Mouse (Mus musculus) retina, adult 2 months (tissue): Measurements from ENCODE around the gene Fancg.

ENCODE experiments used
- DNase-seq: peaks from one replicate; pipeline ENCODE4 v3.0.0-alpha.2; 2012; ENCODE audit warnings: low read depth, low spot score

Fancg gene

DNA sequence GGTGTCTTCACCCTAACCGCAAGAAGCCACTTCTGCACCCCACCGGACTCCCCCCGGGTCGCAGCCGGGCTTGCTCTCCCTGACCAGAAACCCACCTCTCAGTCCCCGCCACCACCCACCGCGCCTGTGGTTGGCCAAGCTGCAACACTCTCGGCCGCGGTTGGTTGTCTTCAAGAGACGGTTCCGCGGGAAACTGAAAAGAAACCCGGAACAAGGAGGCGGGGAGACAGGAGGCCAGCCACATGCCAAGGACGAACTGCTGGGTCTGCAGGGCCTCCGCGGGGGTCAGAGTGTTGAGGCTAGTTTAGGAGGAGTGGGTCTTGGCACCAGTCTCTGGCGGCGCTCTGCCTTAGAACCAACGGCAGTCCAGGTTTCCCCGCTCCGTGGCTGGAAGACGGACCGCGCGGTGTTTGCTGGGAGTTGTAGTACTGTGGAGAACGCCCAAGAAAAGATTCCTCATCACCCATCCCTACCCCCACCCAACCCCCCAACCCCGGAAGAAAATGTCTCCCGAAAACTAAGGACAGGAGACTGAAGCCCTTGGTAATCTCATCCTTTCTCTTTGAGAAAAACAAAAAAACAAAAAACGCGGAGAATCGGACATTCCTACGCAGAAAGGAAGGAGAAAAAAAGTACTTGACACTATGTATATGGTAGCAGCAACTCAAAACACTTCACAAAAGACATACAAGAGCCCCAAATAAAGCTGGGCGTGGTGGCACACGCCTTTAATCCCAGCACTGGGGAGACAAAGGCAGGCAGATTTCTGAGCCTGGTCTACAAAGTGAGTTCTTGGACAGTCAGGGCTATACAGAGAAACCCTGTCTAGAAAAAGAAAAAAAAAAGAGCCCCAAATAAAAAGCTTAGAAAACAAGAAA lies at the start of gene Fancg:
TSS of gene Fancg (minus strand) at position 346 of the 878 bp plus-strand sequence.
- DNase-seq = no peak

DNA sequence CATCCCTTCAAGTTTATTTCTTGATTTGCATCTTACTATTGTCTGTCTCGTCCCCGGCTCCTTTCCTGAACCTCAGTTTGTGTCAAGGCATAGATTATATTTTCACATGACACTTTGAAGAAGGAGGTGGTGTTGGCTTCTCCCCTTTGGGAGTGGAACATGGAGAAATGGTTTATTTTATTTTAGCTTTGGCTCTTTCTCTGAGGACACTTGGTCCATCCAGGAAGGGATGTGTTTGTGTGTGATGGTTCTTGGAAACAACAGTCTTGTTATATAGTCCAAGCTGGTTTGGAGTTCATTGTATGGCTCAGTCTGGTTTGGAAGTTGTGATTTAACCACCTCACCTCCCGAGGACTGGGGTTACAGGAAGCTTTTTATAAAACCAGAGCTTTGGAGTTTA lies 49.4 kb upstream of the Fancg start:
- DNase-seq = no peak

DNA sequence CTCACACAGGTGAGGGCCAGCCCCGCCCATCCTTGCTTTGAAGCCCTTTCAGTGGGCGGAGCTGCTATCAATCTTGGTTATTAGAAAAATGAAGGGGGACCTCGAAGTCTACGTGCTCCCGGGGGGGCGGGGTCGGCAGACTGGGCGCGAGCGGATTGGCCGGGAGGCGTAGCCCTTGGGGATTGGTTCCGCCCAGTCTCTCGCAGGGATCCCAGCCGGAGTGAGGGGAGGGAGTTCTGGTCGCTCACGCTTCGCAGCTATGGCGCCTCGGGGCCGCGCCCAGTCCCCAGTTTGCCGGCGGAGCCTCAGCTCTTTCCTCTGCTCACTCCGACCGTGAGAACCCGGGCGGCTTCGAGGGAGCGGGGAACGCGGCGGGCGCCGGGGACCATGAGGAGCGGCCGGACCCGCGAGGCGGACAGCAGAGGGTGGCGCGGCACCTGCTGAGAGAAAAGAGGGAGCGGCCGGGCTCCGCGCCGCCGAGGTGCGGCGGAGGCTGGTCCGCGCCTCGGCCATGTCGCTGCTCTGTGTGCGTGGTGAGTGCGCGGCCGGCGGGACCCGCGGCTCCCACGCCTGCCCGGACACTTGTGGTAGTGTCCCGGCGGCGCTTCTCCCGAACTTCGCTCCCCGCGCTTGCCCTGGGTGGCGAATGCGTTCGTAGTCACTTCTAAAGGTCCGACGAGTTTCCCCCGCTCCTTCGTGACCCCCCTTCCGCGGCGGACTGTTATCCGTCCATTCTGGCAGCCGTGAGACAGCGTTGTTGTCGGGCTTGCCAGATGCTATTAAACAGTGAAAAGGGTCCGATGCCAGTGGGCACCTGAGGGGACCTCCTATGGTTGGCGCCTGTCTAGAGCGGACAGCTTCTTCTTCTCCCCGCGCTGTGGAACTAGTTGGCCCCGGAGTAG lies 48.7 kb upstream of the Fancg start, which contains the start of gene Unc13b:
TSS of gene Unc13b (plus strand) at position 201 of the 902 bp plus-strand sequence.
- DNase-seq = peak; percentile 86

DNA sequence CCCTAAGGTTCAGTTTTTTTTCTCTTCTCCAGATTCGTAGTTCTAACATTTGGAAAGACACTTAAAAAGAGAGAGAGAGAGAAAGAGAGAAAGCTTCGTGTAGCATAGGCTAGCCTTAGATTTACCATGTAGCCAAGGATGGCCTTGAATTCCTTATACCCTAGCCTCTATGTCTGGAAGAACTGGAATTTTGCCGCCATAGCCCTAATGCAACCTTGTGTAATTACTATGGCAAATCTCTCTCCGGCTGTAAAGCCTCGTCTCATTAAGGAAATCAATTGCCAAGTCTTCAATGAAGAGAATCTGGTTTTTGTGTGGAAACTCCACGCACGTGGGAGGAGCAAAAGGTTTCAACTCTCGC lies 48.1 kb upstream of the Fancg start:
- no peak for DNase-seq

DNA sequence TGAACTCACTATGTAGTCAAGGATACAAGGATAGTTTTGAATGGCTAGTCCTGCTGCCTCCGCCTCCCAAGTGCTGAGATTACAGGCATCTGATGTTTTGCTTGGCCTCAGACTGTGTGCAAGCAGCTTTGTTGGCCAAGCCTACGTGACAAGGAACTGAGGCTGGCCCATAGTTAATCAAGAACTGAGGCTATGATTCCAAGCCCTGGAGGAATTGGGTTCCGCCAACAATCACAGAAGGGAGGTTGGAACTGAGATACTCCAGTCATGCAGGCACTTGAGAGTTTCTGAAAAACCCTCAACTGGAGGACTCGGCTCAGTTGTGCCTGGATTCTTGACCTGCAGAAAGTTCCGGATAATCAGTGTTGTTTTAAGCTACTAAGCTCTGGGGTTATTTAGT lies 47.3 kb upstream of the Fancg start:
- no peak for DNase-seq

DNA sequence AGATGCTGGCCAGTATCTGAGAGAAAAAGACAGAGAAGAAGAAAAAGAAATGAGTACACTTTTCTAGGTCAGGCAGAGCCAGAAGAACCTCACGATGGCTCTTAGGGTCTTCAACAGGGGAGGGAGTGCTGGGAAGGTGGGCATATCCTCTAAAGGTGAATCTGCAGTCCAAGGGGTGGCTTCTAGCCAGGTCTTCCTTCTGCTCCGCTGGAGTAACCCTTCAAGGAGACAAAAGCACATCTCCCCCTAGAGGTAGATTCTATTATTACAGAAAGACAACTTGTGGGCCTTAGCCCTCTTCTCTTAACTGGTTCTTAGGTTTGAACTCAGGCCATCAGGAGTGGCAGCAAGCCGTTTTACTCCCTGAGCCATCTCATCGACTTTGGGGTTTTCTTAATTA lies 42.3 kb upstream of the Fancg start:
- DNase-seq = no peak

DNA sequence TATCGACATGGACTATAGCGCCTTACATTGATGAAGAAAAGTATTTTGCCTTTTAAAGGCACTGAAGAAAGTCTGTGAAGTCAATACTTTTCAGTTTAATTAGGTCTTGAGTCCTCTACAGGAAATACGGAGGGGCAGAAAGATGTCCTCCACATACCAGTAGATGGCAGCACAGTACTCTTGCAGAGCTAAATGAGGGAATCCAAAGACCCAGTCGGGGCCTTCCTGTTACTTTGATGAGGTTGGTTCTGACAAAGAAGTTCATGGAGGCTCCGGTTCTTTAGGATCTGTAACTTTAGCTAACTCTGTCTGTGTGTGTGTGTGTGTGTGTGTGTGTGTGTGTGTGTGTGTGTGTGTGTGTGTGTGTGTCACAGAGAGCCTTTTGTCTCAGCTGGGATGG lies 36.9 kb upstream of the Fancg start:
- DNase-seq = no peak

DNA sequence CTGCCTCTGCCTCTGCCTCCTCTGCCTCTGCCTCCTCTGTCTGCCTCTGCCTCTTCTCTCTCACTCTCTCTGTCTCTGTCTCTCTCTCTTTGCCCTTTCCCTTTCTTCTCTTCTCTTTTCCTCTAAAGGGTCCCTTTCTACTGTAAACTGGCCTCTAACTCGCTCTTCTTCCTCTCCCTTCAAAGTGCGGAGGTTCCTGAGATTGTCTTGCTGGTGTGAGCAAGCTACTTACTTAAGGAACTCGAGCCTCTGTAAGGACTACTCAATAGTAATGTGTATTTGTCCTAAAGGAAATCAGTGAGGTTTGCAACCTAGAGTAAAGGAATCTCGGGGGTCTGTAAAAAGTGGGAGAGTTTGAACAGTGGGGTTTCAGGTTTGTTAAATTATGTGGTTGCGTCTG lies 36.3 kb upstream of the Fancg start:
- DNase-seq = no peak

DNA sequence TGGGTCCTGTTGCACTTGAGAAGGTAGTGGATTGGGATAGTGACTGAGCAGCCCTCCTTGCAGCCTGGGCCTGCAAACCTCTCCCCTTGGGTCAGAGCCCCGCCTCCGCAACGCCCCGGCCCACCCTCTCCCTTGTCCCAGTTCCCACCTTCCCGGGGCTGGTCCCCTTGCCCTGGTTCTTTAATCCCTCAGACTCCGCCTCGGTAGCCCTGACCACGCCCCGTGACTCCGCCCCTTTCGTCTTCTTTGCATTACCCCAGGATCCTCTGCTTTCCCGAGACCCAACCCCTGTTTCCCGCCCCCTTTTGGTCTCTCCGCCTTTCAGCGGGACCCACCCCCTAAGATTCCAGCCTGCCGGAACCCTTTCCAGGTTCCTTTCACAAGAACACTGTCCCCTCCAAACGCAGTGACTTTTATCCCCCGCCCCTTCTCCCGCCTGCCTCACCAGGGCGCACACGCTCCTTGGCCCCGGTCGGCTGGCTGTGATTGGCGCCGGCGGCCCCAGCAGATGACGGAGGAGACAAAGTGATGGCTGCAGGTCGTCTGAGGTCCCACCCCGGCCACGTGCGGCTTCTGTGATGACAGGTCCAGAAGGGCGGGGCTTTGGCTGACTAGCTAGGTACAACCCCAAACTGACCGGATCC lies 35.5 kb upstream of the Fancg start, which contains the start of gene Fam214b:
TSS of gene Fam214b (minus strand) at position 562 of the 644 bp plus-strand sequence.
- peak; percentile 85 for DNase-seq

DNA sequence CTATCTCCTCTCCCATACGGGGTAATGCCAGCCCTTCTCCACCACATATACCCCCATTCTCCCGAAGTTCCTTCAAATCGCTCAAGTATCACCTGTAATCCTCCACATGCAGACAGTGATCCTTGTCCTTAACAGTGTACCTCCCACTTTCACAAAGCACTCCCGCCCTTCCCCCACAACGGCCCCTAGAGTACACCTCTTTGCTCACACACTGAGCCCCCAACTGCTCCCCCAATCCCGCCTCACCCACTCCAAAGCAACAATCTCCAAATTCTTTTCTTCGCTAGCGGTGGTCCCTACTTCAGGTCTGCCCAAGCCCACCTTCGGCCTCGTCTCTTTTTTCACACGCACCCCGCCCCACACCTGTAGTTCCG lies 35.0 kb upstream of the Fancg start:
- no peak for DNase-seq

DNA sequence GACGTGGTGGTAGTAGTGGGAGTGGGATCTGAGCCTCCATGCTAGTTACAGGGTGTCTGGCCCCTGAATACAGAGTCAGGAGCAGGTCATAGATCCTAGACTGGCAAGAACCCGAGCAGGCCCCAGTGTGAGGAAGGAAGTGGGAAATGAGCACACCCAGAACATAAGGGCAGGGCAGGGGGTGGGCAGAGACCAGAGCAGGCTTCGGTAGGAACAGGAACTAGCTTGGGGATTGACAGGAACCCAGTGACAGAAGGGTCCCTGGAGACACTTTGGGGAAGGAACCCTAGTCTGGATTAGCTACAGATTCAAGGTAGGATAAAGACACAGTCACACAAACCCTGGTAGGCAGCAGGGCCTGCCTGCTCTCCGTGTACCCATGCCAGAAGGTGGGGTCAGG lies 34.4 kb upstream of the Fancg start:
- DNase-seq = no peak

DNA sequence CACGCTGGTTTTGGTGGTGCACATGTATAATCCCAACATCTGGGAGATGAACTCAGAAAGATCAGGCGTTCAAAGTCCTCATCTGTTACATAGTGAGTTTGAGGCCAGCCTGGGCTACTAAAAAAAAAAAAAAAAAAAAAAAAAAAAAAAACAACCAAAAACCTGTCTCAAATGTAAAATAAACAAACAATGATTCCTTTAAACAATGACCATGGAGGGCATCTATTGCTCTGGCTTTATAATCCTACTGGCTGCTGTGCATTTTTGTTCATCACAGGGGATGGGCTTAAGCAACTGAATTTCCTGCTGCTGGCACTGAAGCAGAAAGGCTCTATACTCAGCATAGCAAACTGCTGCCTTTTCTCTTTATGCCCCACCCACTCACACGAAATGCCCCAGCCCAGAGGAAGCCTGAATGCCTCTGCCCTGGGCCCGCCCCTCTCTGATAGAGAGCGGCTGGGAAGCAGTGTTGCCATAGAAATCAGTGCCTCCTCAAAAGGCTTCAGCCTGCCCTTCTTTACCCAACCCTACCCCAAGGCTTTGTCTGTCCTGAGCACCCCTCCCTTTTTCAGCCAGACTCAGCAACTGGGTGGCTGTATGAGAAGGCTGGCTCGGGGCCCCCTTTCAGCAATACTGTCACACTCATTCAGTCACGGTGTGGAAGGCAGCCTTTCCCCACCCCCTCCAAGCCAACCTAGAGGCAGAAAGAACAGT lies 33.5 kb upstream of the Fancg start:
- no peak for DNase-seq

DNA sequence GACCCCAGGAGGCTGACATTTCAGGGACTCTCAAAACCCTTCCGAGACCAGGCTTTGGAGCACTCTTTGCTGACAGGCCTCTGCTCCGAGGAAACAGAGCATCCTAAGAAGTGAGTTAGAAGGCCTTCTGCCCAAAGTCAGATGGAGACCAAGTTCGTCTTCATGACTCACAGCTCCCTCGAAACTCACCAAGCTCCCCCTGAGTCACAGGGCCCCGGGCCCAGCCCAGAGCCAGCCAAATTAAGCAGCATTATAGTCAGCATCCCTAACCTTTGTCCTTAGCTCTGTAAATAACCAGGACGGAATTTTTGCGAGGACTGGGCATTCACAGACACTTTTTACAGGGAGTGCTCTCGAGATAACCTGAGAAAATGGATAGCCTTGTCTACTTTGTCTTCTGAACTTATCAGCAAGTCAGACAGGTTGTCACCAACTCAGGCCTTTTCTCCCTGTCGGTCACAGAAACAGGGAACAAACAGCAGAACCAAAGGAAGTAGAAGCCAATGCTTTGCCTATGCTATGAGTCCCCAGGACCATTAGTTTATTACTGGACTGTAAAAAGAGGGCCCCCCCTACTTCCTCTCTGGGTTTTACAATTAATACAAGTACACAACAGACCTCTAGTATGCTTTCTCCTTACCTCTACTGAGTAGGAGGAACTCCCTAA lies 30.7 kb upstream of the Fancg start:
- DNase-seq = no peak

DNA sequence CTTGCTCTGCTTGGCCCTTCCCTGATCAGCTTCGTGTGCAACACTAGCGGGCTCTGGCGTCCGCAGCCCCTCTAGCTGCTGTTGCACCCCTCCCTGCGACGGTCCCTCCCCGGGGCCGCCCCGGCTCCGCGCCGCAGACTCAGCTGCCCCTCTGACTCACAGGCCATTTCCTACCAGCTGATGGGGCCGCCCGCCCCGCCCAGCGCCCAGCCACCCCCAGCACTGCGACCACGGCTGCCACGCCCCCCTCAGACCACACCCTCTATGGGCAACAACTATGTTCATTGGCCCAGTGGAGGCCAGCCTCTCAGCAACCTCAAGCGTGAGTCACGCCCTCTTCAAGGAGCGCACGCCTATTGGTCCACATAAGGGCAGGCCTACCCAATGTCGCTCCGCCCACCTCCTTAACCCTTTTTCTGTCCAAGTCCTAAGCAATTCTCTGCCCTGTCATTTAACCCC lies 29.8 kb upstream of the Fancg start:
- peak; percentile 77 for DNase-seq

DNA sequence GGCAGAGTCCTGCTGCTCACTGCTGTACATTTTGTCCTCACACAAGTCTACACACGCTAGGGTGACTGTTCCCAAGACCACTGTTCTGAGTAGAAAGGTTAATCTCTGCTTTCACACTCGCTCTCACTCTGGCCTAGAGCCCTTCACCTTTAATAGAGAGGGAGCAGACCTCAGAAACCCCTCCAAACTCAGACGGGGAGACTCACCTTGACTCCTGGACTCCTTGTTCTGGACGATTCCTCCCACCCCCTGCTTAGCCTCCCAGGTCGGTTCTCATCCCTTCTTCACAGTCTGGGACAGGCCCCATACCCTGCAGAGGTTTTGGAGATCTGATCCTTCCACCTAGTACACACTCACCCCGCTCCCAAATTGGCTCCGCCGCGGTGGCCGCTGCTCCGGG lies 29.3 kb upstream of the Fancg start:
- DNase-seq = no peak

DNA sequence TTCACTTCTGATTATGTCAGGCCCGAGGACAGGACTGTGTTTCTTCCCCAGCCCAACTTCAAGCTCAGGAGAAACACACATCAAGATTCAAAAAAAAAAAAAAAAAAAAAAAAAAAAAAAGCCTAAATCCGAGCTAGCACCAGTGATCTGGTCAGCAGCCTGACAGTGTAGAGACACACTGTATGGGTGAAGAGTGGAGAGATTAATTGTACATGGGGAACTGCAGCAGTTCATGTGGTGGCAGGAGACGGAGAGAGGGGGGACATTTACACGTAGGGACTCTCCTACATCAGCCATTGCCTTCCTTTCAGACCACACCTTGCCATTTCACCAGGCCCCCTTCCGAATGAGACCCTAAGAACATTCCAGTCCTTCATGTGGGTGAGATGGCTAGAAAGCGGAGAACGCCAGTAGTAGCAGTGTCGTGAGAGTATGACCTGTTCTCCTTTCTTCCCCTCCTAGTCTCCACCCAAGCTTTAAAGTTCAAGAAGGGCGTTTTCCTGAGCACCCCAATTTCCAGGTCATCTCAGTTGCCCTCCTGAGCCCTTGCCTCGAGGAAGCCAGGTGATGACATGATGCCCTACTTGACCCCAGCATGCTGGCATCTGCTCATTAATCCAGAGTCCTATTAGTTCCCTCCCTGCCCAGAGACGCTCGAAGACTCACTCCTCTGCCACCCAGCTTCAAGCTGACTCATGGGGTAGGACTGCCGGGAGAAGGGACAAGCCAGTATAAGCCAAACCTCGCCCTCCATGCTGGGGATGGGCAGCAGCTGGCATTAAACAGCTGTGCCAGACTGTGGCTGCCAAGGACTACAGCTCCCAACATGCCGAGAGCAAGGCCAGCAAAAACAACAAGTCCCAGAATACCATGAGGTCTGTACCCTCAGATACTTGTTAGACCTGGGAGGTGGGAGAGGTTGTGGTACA lies 28.5 kb upstream of the Fancg start:
- DNase-seq = no peak

DNA sequence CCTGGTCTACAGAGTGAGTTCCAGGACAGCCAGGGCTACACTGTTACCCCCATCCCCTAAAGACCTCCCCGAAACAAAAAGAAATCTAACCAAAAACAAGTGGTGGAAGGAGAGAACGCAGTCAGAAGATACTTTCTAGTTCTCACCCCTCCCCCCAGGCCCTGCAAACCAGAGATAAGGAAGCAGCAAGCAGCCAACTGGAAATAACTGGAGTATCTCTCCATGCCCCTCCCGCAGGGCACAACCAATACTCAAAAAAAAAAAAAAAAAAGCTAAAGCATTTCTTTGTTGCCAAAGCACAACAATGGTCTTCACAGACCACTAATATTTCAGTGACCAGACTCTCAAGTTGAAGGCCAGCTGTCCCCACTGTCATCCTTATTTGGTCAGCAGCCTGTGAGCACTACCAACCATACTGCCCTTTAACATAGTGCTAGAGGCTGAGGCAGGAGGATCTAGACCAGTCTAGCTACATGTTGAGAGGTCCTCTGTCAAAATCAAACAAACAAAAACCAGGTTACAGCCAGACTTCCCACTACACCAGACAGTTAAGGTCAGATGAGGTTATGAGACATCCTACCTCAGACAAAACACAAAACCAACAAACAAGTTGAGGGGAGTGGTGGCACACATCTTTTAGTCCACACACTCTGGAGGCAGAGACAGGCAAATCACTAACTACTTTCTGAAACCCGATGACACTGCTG lies 27.7 kb upstream of the Fancg start:
- DNase-seq = no peak

DNA sequence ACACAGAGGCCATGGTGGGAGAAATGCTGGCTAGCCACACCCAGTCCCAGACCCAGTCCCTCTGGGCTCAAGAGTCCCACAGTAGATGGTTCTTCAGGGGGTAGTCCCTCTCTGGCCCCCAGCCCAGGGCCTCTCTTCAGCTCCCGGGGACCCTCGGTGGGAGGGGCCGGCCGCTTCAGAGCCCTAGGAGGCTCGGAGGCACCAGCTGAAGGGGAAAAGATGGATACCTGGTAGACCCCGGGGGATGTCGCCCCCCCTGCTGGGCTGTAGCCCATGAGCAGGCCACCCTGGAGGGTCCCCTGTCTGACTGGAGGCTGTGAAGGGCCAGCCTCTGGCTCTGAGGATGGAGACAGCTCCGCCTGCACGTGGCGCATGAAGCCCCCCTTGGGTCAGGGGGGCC lies 26.1 kb upstream of the Fancg start:
- DNase-seq = no peak

DNA sequence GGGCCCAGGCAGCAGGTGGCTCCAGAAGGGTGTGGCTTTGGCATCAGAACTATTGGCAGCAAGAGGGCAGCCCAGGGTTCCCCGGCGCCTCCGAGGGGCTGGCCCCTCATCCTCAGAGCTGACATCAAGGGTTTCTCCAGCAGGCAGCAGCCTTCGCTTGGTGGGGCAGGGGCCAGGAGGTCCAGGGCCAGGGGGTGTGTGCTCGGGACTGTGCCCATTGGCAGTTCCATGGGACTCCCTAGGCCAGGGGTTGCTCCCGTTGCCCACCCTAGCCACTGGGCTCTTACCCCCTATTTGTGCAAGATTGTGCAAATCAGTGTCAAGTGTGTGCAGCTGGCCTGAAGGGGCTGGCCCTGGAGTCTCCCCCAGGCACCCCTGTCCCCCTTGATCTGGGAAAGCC lies 25.5 kb upstream of the Fancg start:
- DNase-seq = no peak
